Mouse (Mus musculus) CH12F3 (cell line): ENCODE data around the gene Cyren.

ENCODE experiments used
- in situ Hi-C: fragments of 300-500 bp; cut with MboI; formaldehyde crosslinking; loops from 2 replicates; pipeline ENCODE4 v1.14.3; 2020; ENCODE audit warnings: low sequenced_read_pairs

The Cyren gene

GRCm38 (mm10) chr6:34900990-34901389, 23.1 kb upstream of the Cyren start:
- in situ Hi-C loops, result no loop called here

GRCm38 (mm10) chr6:34899127-34899526, 21.3 kb upstream of the Cyren start:
- in situ Hi-C loops, result no loop called here

GRCm38 (mm10) chr6:34896168-34896780, 18.4 kb upstream of the Cyren start:
- in situ Hi-C loops, result no loop called here

GRCm38 (mm10) chr6:34895569-34895968, 17.7 kb upstream of the Cyren start:
- in situ Hi-C loops, result no loop called here

GRCm38 (mm10) chr6:34889185-34889584, 11.3 kb upstream of the Cyren start:
- in situ Hi-C loops, result no loop called here

GRCm38 (mm10) chr6:34887131-34887850, 9.4 kb upstream of the Cyren start:
- in situ Hi-C loops, result no loop called here

- in situ Hi-C loops, result no loop called here
Observed at GRCm38 (mm10) chr6:34884724-34885123, 6.9 kb upstream of the Cyren start.

GRCm38 (mm10) chr6:34879911-34880475, 2.1 kb upstream of the Cyren start:
- in situ Hi-C loops, result no loop called here

GRCm38 (mm10) chr6:34879101-34879740, 1.4 kb upstream of the Cyren start:
- in situ Hi-C loops, result no loop called here

- in situ Hi-C loops, result no loop called here
Observed at GRCm38 (mm10) chr6:34876835-34877156, 1.1 kb downstream of the Cyren start.

- in situ Hi-C loops, result no loop called here
Observed at GRCm38 (mm10) chr6:34875966-34876834, 1.7 kb downstream of the Cyren start.

GRCm38 (mm10) chr6:34875268-34875761, 2.5 kb downstream of the Cyren start:
- in situ Hi-C loops, result no loop called here

GRCm38 (mm10) chr6:34874101-34874921, 3.5 kb downstream of the Cyren start:
- in situ Hi-C loops, result no loop called here

- in situ Hi-C loops, result no loop called here
Observed at GRCm38 (mm10) chr6:34872871-34873270, 5.0 kb downstream of the Cyren start.

GRCm38 (mm10) chr6:34871929-34872328, 5.9 kb downstream of the Cyren start:
- in situ Hi-C loops, result no loop called here

- in situ Hi-C loops, result no loop called here
Observed at GRCm38 (mm10) chr6:34870724-34871123, 7.1 kb downstream of the Cyren start.

- in situ Hi-C loops, result no loop called here
Observed at GRCm38 (mm10) chr6:34870136-34870535, 7.7 kb downstream of the Cyren start.

GRCm38 (mm10) chr6:34869225-34869915, 8.5 kb downstream of the Cyren start:
- in situ Hi-C loops, result no loop called here

- in situ Hi-C loops, result no loop called here
Observed at GRCm38 (mm10) chr6:34868507-34869217, 9.2 kb downstream of the Cyren start.
